Mouse (Mus musculus): ENCODE results near the gene Mmgt2.

The Mmgt2 gene

GRCm38 (mm10) chr11:62706141-62706540 lies 57.7 kb downstream of the Mmgt2 start:
- no peak for DNase-seq

- no peak for DNase-seq
Observed at GRCm38 (mm10) chr11:62708252-62708651, 59.8 kb downstream of the Mmgt2 start.

- DNase-seq = no peak
Observed at GRCm38 (mm10) chr11:62710657-62711056, 62.2 kb downstream of the Mmgt2 start.

All from cerebellum, postnatal 14 days (tissue).